Mouse (Mus musculus): Measurements from ENCODE around the gene Spint2.

- TF ChIP-seq ZNF384 (IDR thresholded peaks at IDR 0.05; ENCODE audit: low read depth, low read length): no peak
- TF ChIP-seq MAFK (IDR thresholded peaks at IDR 0.05; ENCODE audit: insufficient read depth, low read depth, low read length): no peak
Observed at GRCm38 (mm10) chr7:29314844-29315628, 33.3 kb upstream of the Spint2 start.

All from ES-E14 (cell line).